Mouse (Mus musculus) thymus, adult 2 months (tissue): ENCODE results near the gene Col26a1.

ENCODE experiments used
- CTCF ChIP-seq: fragments of 200-500 bp; IDR thresholded peaks from 2 replicates; pipeline ENCODE4 v1.5.1; 2012; ENCODE audit warnings: mild to moderate bottlenecking, control low read depth, low read length, moderate library complexity, borderline replicate concordance; ENCODE audit not compliant: control insufficient read depth, poor library complexity, insufficient read depth; ENCODE audit errors: extremely low read depth
- POLR2A ChIP-seq: fragments of 200-500 bp; IDR thresholded peaks from 2 replicates; pipeline ENCODE4 v1.6.1; 2012; ENCODE audit warnings: mild to moderate bottlenecking, low read length, control low read depth, moderate library complexity; ENCODE audit not compliant: control insufficient read depth, poor library complexity, insufficient read depth; ENCODE audit errors: extremely low read depth

DNA sequence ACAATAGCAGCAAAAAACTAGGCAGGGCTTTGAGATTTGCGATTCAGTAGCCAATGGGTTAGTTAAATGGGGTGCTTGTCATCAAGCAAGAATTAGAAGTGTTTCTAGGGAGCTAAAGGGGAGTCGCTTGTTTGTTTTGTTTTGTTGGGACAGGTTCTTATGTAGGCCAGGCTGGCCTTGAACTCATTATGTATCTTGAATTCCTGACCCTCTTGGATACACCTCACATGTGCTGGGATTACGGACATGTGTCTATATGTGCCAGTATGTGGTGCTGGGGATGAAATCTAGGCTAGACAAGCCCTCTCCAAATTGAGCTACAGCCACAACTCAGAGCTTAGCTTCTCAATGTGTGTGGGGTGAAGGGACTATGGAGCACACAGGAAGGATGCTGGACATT is 91.8 kb downstream of the Col26a1 start:
- TF ChIP-seq CTCF: no peak
- no peak for TF ChIP-seq POLR2A
